Mouse (Mus musculus): ENCODE data around the gene Cxcl5.

Gene Cxcl5

DNA sequence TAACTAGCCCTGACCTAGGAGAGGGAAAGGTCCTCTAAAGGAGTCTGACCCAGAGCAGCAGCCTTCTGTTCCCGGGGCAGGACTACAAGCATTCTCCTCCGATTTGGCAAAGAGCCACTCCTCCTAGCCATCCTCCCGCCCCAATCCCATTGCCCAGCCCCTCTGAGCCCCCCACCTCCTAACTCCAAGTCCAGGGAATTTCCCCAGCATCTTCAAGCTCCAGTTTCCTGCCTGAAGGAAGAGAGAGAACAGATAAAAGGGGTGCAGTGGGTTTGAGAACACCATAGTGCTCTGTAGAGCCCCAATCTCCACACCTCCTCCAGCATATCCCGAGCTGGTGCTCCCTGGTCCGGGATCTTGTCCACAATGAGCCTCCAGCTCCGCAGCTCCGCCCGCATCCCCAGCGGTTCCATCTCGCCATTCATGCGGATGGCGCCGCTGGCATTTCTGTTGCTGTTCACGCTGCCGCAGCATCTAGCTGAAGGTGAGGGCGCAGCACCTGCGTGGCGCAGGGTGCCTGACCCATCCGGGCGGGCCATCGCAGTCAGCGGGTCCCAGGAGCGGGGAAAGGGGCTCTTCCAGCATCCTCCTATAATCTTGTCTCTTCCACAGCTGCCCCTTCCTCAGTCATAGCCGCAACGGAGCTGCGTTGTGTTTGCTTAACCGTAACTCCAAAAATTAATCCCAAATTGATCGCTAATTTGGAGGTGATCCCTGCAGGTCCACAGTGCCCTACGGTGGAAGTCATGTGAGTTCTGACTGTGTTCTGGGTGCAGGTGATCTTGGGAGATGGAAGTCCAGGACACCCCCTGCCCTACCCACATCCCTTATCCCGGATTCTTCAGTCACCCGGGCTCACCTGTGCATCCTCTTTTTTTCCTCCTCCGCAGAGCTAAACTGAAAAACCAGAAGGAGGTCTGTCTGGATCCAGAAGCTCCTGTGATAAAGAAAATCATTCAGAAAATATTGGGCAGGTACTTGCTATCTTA is at the start of gene Cxcl5:
TSS of gene Cxcl5 (plus strand) at position 284 of the 989 bp plus-strand sequence.
- H3K27me3 ChIP-seq (ENCODE audit: control insufficient read depth, insufficient read depth, low read length, poor library complexity, severe bottlenecking), result no peaks in the 10 kb centered on the region
- no peaks in the 10 kb centered on the region for H3K36me3 ChIP-seq (ENCODE audit: control insufficient read depth, insufficient read depth, low read length, poor library complexity, severe bottlenecking)
- no peak for DNase-seq (ENCODE audit: low read depth, low spot score)

GRCm38 (mm10) chr5:90711409-90711808 is 47.8 kb upstream of the Cxcl5 start:
- DNase-seq (ENCODE audit: low read depth, low spot score), result no peak
- Histone ChIP-seq H3K27me3 (ENCODE audit: control insufficient read depth, insufficient read depth, low read length, poor library complexity, severe bottlenecking) (no peaks in the 10 kb centered on the region), H3K36me3 (ENCODE audit: control insufficient read depth, insufficient read depth, low read length, poor library complexity, severe bottlenecking) (no peaks in the 10 kb centered on the region)

DNA sequence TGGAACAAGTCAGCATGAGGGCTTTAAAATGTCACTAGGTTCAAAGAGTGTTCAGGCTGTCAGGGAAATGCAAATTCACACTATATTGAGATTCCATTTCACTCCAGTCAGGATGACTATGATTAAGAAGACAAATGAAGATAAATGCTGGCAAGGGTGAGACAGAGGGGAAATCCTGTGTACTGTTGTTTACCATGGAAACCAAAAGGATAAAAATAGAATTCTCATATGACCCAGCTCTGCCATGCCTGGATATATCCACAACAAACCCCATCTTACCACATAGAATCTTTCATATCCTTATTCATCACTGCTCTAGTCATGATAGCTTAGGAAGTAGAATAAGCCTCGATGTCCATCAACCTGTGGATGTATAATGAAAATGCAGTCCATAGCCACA is 41.2 kb upstream of the Cxcl5 start:
- Histone ChIP-seq H3K27me3 (ENCODE audit: control insufficient read depth, insufficient read depth, low read length, poor library complexity, severe bottlenecking) (no peaks in the 10 kb centered on the region), H3K36me3 (ENCODE audit: control insufficient read depth, insufficient read depth, low read length, poor library complexity, severe bottlenecking) (no peaks in the 10 kb centered on the region)
- no peak for DNase-seq (ENCODE audit: low read depth, low spot score)

- Histone ChIP-seq H3K27me3 (ENCODE audit: control insufficient read depth, insufficient read depth, low read length, poor library complexity, severe bottlenecking) (no peaks in the 10 kb centered on the region), H3K36me3 (ENCODE audit: control insufficient read depth, insufficient read depth, low read length, poor library complexity, severe bottlenecking) (no peaks in the 10 kb centered on the region)
- DNase-seq (ENCODE audit: low read depth, low spot score), result no peak
Observed at GRCm38 (mm10) chr5:90722656-90723055, 36.5 kb upstream of the Cxcl5 start.

GRCm38 (mm10) chr5:90728254-90728653 is 30.9 kb upstream of the Cxcl5 start:
- DNase-seq (ENCODE audit: low read depth, low spot score), result no peak
- Histone ChIP-seq H3K27me3 (ENCODE audit: control insufficient read depth, insufficient read depth, low read length, poor library complexity, severe bottlenecking) (no peaks in the 10 kb centered on the region), H3K36me3 (ENCODE audit: control insufficient read depth, insufficient read depth, low read length, poor library complexity, severe bottlenecking) (no peaks in the 10 kb centered on the region)

DNA sequence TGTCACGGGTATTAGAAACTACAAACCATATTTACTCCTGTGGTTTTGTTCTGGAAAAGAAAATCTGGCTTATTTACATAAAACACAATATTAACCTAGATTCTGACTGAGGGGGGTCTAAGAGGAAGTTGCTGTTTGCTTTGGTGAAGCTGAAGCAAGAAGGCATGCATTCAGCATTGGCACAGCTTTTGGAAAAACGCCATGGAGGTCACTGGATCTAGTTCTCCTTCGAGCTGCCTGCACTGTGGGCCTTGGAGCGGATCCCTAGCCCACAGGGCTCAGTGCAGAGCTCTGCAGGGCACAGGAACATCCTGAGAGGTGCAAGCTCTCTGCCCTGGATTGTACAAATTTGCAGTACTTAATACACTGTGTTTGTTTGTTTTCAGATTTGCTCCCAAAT is 27.7 kb upstream of the Cxcl5 start:
- no peaks in the 10 kb centered on the region for H3K27me3 ChIP-seq (ENCODE audit: control insufficient read depth, insufficient read depth, low read length, poor library complexity, severe bottlenecking)
- H3K36me3 ChIP-seq (ENCODE audit: control insufficient read depth, insufficient read depth, low read length, poor library complexity, severe bottlenecking), result no peaks in the 10 kb centered on the region
- DNase-seq (ENCODE audit: low read depth, low spot score), result no peak

DNA sequence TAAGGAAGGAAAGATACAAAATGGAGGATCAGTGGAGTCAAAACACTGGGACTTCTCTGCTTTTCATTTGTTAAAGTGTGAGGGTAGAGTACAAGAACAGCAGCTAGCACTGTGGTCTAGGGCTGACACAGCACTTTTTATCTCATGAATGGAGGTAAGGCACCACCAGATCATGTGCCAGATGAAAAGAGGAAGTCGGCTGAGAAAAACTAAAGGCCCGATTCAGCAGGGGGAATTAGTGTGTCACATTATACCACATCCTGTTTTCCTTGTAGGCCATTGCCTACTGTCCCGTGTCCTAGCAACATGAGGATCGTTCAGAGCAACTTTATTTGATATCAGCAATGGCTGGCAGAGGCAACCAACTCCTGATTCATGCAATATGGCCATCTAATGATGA is 17.1 kb upstream of the Cxcl5 start:
- no peaks in the 10 kb centered on the region for H3K36me3 ChIP-seq (ENCODE audit: control insufficient read depth, insufficient read depth, low read length, poor library complexity, severe bottlenecking)
- DNase-seq (ENCODE audit: low read depth, low spot score), result peak; percentile 79
- no peaks in the 10 kb centered on the region for H3K27me3 ChIP-seq (ENCODE audit: control insufficient read depth, insufficient read depth, low read length, poor library complexity, severe bottlenecking)

GRCm38 (mm10) chr5:90753934-90754333 is 5.2 kb upstream of the Cxcl5 start:
- DNase-seq (ENCODE audit: low read depth, low spot score), result no peak
- H3K36me3 ChIP-seq (ENCODE audit: control insufficient read depth, insufficient read depth, low read length, poor library complexity, severe bottlenecking), result no peaks in the 10 kb centered on the region
- no peaks in the 10 kb centered on the region for H3K27me3 ChIP-seq (ENCODE audit: control insufficient read depth, insufficient read depth, low read length, poor library complexity, severe bottlenecking)

GRCm38 (mm10) chr5:90758020-90758605 is 1.0 kb upstream of the Cxcl5 start:
- no peaks in the 10 kb centered on the region for H3K27me3 ChIP-seq (ENCODE audit: control insufficient read depth, insufficient read depth, low read length, poor library complexity, severe bottlenecking)
- DNase-seq (ENCODE audit: low read depth, low spot score), result no peak
- no peaks in the 10 kb centered on the region for H3K36me3 ChIP-seq (ENCODE audit: control insufficient read depth, insufficient read depth, low read length, poor library complexity, severe bottlenecking)

DNA sequence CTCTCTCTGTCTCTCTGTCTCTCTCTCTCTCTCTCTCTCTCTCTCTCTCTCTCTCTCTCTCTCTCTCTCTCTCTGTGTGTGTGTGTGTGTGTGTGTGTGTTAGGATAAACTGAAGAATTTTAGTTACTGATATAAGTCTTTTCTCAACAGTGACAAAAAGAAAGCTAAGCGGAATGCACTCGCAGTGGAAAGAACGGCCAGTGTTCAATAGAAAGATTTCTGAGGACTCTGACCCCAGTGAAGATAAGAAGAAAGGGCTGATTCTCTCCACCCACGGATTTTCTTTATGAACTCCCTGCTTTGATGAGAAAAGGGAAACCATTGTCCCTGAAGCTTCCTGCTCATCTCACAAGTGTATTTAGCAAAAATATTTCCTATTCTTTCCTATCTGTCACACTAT is 1.1 kb downstream of the Cxcl5 start:
- no peak for DNase-seq (ENCODE audit: low read depth, low spot score)
- Histone ChIP-seq H3K36me3 (ENCODE audit: control insufficient read depth, insufficient read depth, low read length, poor library complexity, severe bottlenecking) (no peaks in the 10 kb centered on the region), H3K27me3 (ENCODE audit: control insufficient read depth, insufficient read depth, low read length, poor library complexity, severe bottlenecking) (no peaks in the 10 kb centered on the region)

GRCm38 (mm10) chr5:90760844-90761243 is 1.7 kb downstream of the Cxcl5 start:
- DNase-seq (ENCODE audit: low read depth, low spot score), result no peak
- Histone ChIP-seq H3K36me3 (ENCODE audit: control insufficient read depth, insufficient read depth, low read length, poor library complexity, severe bottlenecking) (no peaks in the 10 kb centered on the region), H3K27me3 (ENCODE audit: control insufficient read depth, insufficient read depth, low read length, poor library complexity, severe bottlenecking) (no peaks in the 10 kb centered on the region)

DNA sequence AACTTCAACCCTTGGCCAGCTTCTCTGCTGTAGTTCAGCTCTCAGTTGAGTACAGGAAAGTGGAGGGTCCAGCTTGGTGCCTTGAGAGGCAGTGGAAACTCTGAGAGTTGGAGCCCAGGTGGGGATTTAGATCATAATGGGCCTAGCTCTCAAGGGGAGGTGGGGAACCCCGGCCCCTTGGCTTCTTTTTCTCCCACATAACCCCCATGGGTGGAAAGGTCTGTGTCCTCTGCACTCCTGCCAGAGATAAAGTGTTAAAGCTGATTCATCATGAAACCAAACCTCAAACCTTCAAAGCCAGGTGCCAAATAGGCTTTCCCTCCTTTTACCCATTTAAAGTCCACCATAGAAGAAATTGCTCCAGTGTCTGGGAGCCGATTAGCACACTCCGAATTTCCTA is 2.7 kb downstream of the Cxcl5 start:
- Histone ChIP-seq H3K36me3 (ENCODE audit: control insufficient read depth, insufficient read depth, low read length, poor library complexity, severe bottlenecking) (no peaks in the 10 kb centered on the region), H3K27me3 (ENCODE audit: control insufficient read depth, insufficient read depth, low read length, poor library complexity, severe bottlenecking) (no peaks in the 10 kb centered on the region)
- DNase-seq (ENCODE audit: low read depth, low spot score), result no peak

DNA sequence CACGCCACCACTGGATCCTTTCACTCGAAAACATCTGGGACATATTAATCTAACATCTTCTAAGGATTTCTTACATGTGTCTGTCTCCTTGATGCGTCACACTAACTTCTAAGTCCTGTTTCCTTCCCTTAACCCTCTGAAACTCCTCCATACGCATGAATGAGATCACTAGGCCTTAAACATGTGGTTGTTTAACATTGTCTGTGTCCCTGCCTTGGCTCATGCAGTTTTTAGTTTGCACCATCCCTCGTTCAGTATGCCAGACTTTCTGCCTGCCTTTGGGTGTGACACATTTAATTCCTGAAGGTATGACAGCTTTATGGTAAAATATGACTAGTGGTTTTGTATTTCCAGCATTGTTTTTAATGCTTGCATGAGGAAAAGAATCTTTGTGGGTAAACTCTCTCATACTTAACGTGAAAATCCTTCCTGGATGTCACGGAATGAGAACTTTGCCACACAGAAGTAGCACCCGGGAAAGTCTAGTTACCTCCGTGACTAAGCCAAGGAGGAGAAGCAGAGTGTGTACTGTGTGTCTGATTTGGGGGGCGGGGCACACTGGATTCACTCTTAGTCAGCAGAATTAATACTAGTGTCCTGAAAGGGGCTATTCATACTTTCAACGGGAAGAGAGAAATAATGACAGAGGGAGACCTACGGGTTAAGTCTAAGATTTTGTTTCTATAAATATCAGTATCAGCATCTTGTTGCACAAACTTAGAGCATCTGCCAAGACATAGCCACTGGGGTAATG is 4.9 kb downstream of the Cxcl5 start:
- Histone ChIP-seq H3K36me3 (ENCODE audit: control insufficient read depth, insufficient read depth, low read length, poor library complexity, severe bottlenecking) (no peaks in the 10 kb centered on the region), H3K27me3 (ENCODE audit: control insufficient read depth, insufficient read depth, low read length, poor library complexity, severe bottlenecking) (no peaks in the 10 kb centered on the region)
- no peak for DNase-seq (ENCODE audit: low read depth, low spot score)

DNA sequence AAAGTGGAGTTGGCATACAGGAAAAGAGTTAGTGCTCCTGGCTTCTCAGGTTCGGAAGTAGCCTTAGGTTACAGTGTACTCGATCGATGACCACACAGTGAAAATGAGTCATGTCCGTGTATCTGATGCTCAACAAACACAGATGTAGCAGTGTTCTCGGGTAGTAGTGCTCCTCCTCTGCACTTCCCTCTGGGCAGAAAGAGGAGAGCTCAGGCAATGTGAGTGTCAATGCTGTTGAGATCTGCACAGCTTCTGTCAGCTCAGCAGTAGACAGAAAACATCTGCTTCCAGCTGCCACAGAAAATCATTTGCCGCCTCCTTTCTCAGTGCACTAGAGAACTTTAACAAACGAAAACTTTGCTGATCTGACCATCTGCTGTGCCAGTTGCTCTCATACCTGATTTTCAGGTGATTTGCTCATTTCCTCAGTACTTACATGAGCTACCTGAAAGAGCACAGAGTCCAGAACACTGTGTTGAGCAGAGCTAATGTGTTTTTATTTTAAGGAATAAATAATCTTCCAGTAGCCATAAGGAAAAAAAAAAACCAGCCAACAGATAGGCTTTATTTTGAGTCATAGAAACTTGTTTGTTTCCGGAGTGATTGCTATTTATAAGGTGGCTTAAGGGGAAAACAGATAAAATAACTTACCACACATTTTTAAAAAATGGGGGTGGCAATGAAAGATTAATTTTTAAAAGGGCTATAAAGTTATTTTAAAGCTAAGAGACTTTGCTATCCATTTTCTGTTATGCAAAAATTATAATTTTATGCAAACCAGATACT is 6.9 kb downstream of the Cxcl5 start:
- H3K27me3 ChIP-seq (ENCODE audit: control insufficient read depth, insufficient read depth, low read length, poor library complexity, severe bottlenecking), result no peaks in the 10 kb centered on the region
- H3K36me3 ChIP-seq (ENCODE audit: control insufficient read depth, insufficient read depth, low read length, poor library complexity, severe bottlenecking), result no peaks in the 10 kb centered on the region
- DNase-seq (ENCODE audit: low read depth, low spot score), result no peak
